Mouse (Mus musculus) small intestine, adult 2 months (tissue): Measurements from ENCODE around the gene Wfdc13.

ENCODE experiments used
- CTCF ChIP-seq: fragments of 200-500 bp; IDR thresholded peaks from 2 replicates; pipeline ENCODE4 v1.5.1; 2012; ENCODE audit warnings: low read depth, mild to moderate bottlenecking, control low read depth, inconsistent platforms, low read length, moderate library complexity, mixed read lengths; ENCODE audit not compliant: insufficient replicate concordance, insufficient read length; ENCODE audit errors: extremely low read depth
- POLR2A ChIP-seq: fragments of 200-500 bp; IDR thresholded peaks from 2 replicates; pipeline ENCODE4 v1.6.1; 2012; ENCODE audit warnings: low read depth, mild to moderate bottlenecking, control low read depth, inconsistent platforms, low read length, moderate library complexity

GRCm38 (mm10) chr2:164670938-164671337, 14.0 kb upstream of the Wfdc13 start:
- TF ChIP-seq CTCF, result no peak
- no peak for TF ChIP-seq POLR2A
